Mouse (Mus musculus) frontal cortex, adult (tissue): ENCODE data around the gene Jade1.

Source experiments
- ATAC-seq: cut with Nextera tagmentation; 2 replicates; pipeline ENCODE4 v1.9.2; 2017; ENCODE audit warnings: mild to moderate bottlenecking, moderate library complexity, mixed read lengths; ENCODE audit not compliant: low TSS enrichment

The Jade1 gene

DNA sequence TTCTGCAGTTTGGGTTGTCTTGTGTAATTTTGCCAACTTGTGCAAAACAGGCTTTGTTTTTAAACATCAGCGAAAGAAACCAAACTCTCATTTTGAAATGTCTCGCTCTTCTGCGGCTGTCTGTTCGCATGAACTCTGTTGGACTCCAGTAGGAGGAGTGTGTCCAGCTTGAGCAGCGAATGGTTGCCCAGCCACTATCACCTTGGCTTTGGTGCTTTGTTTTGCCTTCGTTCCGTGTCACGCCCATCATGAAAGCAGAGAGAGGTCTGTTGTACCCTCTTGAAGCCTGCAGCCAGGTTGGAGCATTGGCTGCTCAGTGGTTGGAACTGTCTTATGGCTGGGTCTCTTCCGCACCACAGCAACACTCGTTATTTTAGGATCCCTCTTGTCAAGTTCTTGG is 43.7 kb downstream of the Jade1 start:
- ATAC-seq, result no peak

DNA sequence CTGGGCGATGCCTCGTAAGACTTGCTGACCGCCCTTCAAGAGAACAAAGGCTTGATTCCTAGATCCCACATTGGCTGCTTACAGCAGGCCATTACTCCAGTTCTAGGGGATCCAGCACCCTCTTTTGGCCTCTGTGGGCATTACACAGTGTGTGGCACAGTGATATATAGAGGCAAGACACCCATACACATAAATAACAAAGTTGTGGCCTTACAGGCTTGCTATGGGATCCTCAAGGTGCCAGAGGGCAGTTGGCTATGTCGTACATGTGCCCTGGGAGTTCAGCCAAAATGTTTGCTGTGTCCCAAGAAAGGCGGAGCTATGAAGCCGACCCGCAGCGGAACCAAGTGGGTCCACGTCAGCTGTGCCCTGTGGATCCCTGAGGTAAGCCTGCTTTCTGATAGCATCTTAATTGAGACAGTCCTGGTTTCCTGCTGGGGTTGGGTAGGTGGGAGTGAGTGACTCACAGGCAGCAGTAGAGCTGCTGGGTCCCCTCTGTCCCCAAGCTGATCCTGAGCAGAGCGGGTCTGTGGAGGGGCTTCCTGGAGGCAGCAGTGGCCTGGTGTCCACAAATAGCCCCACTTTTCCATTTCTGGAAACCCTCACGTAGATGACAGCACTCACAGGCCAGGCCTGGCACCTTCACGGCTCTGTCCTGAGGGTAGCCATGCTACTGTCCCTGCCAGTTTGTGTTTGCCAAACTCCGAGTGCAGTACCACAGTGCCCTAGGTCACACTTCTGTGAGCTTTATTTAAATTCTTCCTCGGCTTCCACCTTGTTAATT is 44.5 kb downstream of the Jade1 start:
- ATAC-seq, result peak; percentile 48

DNA sequence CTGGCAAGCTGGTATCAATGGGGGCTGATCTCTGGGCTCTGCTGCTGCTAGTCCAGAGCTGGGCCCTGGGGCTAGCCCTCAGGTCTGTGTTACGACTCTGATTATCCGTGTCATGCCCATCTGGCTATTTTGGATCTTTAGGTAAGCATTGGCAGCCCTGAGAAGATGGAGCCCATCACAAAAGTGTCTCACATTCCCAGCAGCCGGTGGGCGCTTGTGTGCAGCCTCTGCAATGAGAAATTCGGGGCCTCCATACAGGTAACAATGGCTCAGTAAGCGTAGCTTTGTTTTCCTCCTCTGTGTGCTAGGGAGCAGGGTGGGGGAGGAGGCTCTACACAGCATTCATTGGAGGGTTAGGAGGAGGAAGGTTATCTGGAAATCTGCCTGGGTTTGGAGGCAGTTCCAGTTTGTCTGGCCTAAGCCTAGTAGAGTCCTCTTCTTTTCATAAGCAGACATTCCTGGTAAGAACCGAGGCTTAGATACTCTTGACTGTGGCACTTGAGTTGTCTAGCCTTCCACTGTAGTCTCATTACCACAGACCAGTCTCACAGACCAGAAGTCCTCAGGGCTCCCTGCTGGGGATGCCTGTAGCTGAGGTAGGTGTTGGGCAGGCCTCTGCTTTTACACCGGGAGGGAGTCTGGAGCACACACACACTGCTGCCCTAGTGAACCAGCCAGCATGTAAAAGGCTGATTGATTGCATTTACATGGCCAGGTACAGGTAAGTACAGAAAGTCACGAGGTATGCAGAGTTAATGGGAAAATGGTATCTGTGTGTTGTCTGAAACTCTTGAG is 45.9 kb downstream of the Jade1 start:
- no peak for ATAC-seq

DNA sequence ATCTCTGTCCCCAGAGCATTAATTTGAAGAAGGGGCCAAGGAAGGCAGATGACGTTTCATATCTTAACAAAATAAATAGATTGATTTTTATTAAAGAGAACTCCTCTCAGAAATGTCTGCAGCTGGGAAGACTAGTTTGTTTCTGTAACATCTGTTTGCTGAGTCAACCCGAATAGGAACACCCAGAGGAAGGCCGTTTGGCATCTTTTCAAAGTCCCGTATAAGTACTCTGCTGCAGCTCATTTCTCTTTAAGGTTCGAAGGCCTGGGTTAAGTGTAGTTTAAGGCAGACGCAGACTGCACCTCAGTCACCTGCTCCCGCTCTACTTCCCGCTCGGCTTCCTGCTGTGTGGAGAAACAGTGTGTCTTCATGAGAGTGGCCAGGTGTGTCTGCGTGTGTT is 47.4 kb downstream of the Jade1 start:
- ATAC-seq, result no peak

DNA sequence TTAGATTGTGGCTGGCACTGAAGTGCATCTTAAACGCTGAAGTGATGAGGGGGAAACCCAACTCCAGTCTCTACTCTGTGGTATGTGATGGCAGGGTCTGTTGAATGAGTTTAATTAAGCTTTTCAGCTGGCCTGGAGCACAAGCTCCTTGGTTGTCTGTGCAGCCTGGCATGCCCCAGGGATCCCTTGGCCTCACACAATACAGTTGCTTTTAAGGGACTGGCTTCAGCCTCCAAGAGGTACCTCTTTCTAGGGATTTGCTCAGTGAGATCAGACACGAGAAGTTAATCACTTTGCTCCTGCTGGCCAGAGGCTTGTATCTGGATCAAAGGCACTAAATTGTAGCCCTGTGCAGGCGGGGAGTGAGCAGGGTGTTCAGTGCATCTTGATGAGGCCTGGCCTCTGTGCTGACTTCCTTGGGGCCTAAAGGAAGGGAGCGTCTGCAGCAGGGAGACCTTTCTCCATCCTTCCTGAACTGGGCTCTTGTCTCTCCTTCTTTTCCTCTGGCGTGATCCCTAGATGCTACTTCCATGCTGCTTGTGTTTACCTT is 48.0 kb downstream of the Jade1 start:
- ATAC-seq, result peak; percentile 8; the same call in 1 of the 2 replicates

DNA sequence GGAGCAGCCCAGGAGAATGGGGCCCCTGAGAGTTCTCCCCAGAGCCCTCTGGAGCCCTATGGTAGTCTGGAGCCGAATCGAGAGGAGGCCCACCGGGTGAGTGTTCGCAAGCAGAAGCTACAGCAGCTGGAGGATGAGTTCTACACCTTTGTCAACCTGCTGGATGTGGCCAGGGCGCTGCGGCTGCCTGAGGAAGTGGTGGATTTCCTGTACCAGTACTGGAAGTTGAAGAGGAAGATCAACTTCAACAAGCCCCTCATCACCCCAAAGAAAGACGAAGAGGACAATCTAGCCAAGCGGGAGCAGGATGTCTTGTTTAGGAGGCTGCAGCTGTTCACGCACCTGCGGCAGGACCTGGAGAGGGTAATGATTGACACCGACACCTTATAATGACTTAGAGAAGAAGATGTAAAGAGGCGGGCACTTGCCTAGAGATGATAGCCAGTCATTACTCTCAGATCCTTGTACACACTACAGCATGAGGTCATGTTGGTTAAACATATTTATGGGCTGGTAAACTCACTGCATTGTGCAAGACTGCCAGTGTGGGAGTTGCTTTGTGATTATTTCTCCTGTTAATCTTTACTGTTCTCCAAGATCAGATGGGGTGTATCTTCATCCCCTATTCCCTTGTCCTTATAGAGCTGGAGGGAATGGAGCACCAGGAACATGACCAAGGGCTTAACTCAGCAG is 49.2 kb downstream of the Jade1 start:
- ATAC-seq, result no peak

DNA sequence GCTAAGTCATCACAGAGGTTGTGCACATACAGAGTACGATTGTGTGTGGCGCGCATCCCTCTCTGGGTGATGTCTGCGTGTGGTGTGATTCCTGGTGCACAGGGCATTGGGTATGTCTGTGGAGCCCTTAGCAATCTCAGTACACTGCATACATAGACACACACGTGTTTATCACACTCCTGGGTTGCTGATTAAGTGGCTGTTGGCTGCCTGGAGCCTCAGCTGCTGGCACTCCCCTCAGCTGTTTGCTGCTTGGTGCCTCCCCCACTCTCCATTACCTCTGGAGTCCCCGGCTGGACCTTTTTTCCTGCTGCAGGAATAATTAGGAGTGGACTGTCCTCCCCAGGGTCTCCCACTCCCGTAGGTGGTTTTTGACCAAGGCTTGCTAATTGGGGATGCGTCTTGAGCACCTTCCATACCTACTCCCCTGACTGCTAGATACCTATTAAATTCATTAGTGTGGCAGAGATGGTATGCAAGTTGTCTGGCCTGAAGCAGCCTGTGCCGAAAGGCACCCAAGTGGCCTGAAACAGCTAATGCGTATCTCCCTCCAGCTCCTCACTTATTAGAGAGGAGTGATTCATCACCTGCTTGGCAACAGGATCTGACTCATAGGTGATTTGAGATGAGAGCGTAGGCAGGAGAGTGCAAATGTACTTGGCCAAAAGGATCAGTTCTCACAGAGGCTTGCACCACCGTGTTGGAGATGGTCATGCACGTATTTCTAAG is 50.2 kb downstream of the Jade1 start:
- no peak for ATAC-seq

DNA sequence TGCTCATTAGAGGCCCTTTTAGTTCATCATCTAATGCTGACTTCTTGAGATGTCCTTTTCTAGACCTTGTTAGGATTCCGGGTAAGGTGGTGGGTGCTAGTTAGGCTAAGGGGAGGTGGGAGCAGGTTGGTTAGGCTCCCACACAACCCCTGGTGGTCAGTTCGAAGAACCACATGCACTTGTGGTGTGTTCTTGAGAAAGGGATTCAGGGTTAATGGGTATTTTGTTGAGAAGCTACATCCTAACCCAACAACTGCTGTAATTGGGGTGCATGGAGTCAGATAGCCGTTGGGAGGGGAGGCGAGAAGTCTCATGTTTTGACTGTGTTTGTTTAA is 50.8 kb downstream of the Jade1 start:
- no peak for ATAC-seq

DNA sequence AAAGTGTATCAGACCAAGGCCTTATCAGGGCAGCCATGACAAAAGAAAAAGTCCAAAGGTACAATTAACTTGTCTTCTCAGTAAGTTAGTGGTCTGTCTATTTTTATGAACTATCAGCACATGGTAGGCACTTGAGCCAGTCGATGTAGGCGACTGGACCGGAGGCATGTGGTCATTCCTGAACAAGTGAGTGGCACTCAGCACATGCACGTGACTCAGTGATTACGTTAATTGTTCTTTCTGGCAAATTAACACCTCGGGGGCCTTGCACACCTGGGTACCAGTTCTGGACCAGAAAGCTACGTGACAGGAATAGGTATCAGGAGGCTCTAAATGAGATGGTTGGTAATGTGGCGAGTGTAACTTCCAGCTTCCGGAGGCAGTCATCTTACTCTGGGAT is 51.5 kb downstream of the Jade1 start:
- ATAC-seq, result no peak

DNA sequence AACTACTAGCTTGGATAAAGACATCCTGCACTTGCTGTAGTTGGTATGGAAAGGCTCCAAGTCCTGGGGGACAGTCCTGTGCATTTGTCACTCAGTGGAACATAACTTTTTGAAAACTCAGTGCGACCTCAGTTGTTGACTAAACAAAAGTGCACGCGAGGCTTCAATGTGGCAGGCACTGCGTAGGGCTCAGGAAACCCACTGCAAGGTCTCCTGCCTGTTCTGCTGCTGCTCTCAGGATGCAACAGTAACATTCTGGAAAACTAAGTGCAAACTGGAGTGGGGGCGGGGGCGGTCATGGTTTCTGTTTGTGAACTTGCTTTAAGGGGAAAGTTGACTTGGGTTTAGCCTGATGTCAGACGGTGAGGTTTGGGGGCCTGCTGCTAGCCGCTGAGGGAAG is 51.9 kb downstream of the Jade1 start:
- no peak for ATAC-seq

DNA sequence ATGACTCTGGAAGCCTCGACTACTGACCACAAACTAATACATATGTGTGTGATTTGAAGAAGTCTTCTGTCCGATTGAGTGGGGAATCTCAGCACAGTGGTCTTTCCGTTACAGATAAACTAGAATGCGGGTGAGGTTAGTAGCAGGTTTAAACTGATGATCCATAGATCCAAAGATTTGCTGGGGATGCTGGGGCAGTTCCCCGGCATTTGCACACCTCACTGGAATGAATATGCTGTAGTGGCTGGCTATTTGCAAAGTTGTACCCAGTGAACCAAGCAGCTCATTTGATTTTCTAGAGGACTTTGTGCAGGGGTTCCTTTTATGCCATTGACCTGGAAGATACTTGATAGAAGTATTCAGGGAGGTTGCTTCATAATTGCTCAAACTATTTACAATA is 53.5 kb downstream of the Jade1 start:
- no peak for ATAC-seq

DNA sequence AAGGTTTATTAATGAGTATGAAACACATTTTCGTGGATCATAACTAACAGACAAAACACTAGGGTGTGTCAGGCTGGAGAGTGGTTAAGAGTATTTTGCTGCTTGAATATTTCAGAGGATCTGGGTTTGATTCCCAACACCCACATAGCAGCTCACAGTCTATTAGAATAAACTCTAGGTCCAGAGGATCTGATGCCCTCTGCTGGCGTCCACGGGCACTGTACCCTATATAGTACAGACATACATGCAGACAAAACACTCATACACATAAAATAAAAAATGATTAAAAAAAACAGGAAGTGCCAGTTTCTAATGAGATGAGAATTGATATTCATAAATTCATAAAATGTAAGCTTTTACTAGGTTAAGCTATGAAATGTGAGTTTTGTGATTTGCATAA is 56.7 kb downstream of the Jade1 start:
- ATAC-seq, result no peak

DNA sequence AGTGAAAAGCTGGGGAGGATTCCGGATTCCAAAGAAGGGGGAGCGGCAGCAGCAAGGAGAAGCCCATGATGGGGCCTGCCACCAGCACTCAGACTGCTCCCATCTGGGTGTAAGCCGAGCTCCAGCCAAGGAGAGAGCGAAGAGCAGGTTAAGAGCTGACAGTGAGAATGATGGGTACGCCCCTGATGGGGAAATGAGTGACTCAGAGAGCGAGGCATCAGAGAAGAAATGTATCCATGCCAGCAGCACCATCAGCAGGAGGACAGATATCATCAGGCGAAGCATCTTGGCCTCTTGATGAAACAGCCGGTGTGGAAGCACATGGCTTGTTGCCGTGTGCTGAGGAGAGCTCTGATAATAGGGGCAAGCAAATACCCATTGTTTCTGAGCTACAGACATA is 58.2 kb downstream of the Jade1 start:
- peak; percentile 31 for ATAC-seq

DNA sequence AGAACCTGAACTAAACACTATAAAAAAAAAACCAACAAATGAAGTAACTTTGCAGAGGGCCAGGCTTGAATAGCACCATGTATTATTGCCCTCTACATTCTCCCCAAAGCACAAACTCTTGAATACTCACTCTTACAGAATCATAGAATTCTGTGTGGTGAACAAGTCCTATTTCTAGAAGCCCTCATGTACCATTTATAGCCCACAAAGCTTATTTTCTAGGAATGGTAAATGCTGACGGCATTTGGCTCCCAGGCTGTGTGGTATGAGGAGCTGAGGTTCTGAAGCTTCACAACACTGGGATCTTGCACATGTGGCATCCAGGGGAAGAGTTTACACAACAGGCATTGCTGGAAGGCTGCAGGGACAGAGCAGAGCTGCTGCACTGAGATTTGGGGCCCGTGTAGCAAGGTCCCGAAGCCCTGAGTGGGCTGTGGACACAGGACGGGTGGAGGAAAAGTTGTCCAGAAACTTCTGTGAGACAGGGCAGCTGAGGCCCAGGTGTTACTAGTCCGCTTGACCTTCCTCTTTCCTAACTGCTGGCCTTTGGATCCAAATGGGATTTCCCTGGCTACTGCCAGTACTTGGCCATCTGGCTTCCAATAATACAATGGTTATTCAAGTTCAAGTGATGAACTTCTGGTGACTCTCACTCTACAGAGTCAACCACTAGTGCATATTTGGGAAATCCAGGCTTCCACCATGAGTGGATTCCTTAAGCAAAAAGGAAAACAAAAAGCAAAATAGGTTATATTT is 58.9 kb downstream of the Jade1 start:
- ATAC-seq, result peak; percentile 68

DNA sequence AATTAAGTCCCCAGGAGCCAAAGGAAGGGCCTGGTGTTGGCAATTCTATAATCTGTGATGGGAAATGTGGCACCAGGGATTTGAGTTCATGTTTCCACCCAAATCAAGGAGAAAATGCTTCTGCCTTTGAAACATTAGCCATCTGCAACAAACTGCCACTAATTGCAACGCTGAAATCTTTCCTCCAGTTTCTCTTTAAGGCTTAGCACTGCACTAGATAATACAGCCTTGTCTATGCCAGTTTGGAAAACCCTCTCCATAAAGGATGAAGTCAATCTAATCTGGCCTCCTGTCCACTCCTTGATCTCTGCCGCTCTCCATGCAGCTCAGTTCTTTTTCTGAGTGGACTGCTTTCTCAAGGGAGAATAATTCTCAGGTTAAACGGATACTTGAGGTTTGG is 62.5 kb downstream of the Jade1 start:
- ATAC-seq, result no peak

DNA sequence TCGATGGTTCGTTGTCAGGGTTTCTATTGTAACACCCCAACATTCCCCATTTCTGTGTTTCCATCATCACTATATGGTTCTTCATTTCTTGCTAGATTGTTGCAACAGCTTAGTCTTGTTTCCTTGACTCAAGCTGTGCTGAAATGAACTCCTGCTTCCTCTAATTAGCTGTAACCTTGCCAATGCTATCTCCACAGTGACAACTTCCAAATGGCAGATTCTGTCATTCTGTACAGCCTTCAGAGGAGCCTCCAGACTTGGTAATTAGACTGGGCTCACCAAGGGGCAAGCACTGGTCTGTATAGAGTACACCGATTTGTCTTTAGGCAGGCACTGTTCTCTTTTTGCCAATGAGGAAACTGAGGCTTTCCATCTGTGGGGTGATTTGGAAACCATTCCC is 63.0 kb downstream of the Jade1 start:
- no peak for ATAC-seq

DNA sequence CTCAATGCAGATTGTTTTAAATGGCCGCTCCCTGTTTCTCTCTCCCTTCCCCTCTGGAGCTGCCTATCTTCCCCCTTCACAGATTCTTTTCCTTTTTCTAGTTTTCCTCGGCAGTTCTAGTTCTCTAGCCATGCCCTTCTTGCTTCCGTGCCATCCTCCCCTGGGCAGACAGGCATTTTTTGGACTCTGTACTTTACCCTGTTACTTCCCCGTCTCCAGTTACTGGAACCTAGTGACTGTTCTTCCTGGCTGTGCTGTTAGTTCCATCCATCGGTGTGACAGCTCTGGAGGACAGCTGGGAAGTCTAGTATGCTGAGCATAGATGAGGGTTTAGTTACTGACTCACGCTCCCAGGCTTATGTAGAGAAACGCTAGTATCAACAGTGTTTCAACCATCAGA is 65.4 kb downstream of the Jade1 start:
- ATAC-seq, result no peak

DNA sequence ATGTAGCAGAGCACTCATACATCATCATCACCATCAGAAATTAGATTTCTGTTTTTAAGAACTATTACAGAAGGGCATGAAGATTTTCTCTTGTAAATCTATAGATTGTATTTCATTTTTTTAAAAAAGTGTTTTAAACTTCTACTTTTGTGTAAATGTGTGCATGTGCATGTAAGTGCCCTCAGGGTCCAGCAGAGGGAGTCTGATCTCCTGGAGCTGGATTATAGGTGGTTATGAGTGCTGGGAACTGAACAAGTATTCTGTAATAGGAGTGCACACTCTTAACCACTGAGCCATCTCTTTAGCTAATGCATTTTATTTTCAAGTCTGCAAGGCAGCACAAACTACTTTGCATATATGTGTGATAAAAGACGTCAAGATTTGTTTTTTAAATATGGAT is 100.1 kb downstream of the Jade1 start:
- ATAC-seq, result no peak
